Mouse (Mus musculus): Measurements from ENCODE around the gene Dab2ip. TPM values are rescaled to one million over a fixed set of nuclear protein-coding genes. Genes with fewer than 3 reads are reported as not detected.

The Dab2ip gene
- polyA plus RNA-seq, 3 experiments from 2014 or later: 0.46 to 0.69 (median 0.54) TPM

- no peak for ATAC-seq
These were observed 162.9 kb downstream of the Dab2ip start for GRCm38 (mm10) chr2:35720956-35721355.

- no peak for ATAC-seq
These were observed 164.8 kb downstream of the Dab2ip start for GRCm38 (mm10) chr2:35722821-35723220.

- no peak for ATAC-seq
These were observed 165.2 kb downstream of the Dab2ip start for GRCm38 (mm10) chr2:35723267-35723666.

- no peak for ATAC-seq
These were observed 165.6 kb downstream of the Dab2ip start for GRCm38 (mm10) chr2:35723691-35724090.

GRCm38 (mm10) chr2:35728633-35729032, 170.6 kb downstream of the Dab2ip start:
- no peak for ATAC-seq

- ATAC-seq: no peak
These were observed 171.3 kb downstream of the Dab2ip start for GRCm38 (mm10) chr2:35729077-35730065.

- no peak for ATAC-seq
These were observed 173.8 kb downstream of the Dab2ip start for GRCm38 (mm10) chr2:35731671-35732449.

- ATAC-seq: no peak
These were observed 176.9 kb downstream of the Dab2ip start for GRCm38 (mm10) chr2:35735001-35735400.

- no peak for ATAC-seq
These were observed 178.0 kb downstream of the Dab2ip start for GRCm38 (mm10) chr2:35736061-35736460.

- no peak for ATAC-seq
These were observed 179.5 kb downstream of the Dab2ip start for GRCm38 (mm10) chr2:35737467-35738027.

GRCm38 (mm10) chr2:35739669-35740254, 181.7 kb downstream of the Dab2ip start:
- ATAC-seq: no peak

- ATAC-seq: no peak
These were observed 187.8 kb downstream of the Dab2ip start for GRCm38 (mm10) chr2:35745876-35746275.

GRCm38 (mm10) chr2:35746638-35747037, 188.6 kb downstream of the Dab2ip start:
- ATAC-seq: no peak

- no peak for ATAC-seq
These were observed 189.4 kb downstream of the Dab2ip start for GRCm38 (mm10) chr2:35747371-35748035.

- ATAC-seq: no peak
These were observed 192.6 kb downstream of the Dab2ip start for GRCm38 (mm10) chr2:35750533-35751141.

GRCm38 (mm10) chr2:35751781-35752505, 193.9 kb downstream of the Dab2ip start:
- ATAC-seq: no peak

- ATAC-seq: no peak
These were observed 198.4 kb downstream of the Dab2ip start for GRCm38 (mm10) chr2:35756467-35756866.

GRCm38 (mm10) chr2:35760352-35760751, 202.3 kb downstream of the Dab2ip start:
- ATAC-seq: no peak

GRCm38 (mm10) chr2:35760867-35761266, 202.8 kb downstream of the Dab2ip start:
- ATAC-seq: no peak

GRCm38 (mm10) chr2:35761458-35761857, 203.4 kb downstream of the Dab2ip start:
- ATAC-seq: no peak

GRCm38 (mm10) chr2:35763818-35764217, 205.8 kb downstream of the Dab2ip start:
- no peak for ATAC-seq
